Mouse (Mus musculus): ENCODE results near the gene Carhsp1. TPM values are rescaled to one million over a fixed set of nuclear protein-coding genes. Genes with fewer than 3 reads are reported as not detected.

The Carhsp1 gene
- polyA plus RNA-seq, 1 experiment from 2014 or later: 85.0 TPM

- Histone ChIP-seq H3K4me3 (ENCODE audit: low read depth, low read length) (peak within 1 kb of the TSS; percentile 60), H3K27me3 (ENCODE audit: control insufficient read depth, insufficient read depth, low read length) (no peaks in the 10 kb centered on the region), H3K9ac (ENCODE audit: low read length) (peak within 1 kb of the TSS; percentile 92), H3K27ac (ENCODE audit: low read depth, low read length) (peak within 1 kb of the TSS; percentile 74), H3K4me2 (peak within 1 kb of the TSS; percentile 87), H3K9me3 (ENCODE audit: control insufficient read depth, low read length) (no peaks in the 10 kb centered on the region), H3K4me1 (ENCODE audit: control insufficient read depth, insufficient read depth, low read length) (peaks cover 12% of the 10 kb centered on the region), H3K36me3 (ENCODE audit: control insufficient read depth, insufficient read depth, low read length) (no peaks in the 10 kb centered on the region)
- peak; percentile 91 for ATAC-seq (ENCODE audit: low FRiP score)
- peak; percentile 98 for DNase-seq (ENCODE audit: low spot score, missing footprints)
- WGBS: under 1% methylated on average over 59 of the region's 59 CpGs
These were observed 34.5 kb downstream of the Carhsp1 start, which contains the start of the genes Pmm2 and Tmem186 for GRCm38 (mm10) chr16:8637217-8638051. Gene Pmm2, plus strand, starts transcription at chr16:8637674. Gene Tmem186, minus strand, starts transcription at chr16:8637712.

- DNase-seq (ENCODE audit: low spot score, missing footprints) (peak; percentile 96), ATAC-seq (ENCODE audit: low FRiP score) (peak; percentile 18; the same call in 1 of the 2 replicates)
- Histone ChIP-seq H3K27ac (ENCODE audit: low read depth, low read length) (peak overlapping the region; percentile 74), H3K4me3 (ENCODE audit: low read depth, low read length) (peak overlapping the region; percentile 60), H3K36me3 (ENCODE audit: control insufficient read depth, insufficient read depth, low read length) (no peaks in the 10 kb centered on the region), H3K4me2 (peak overlapping the region; percentile 87), H3K4me1 (ENCODE audit: control insufficient read depth, insufficient read depth, low read length) (peaks cover 12% of the 10 kb centered on the region), H3K9ac (ENCODE audit: low read length) (peak overlapping the region; percentile 92), H3K27me3 (ENCODE audit: control insufficient read depth, insufficient read depth, low read length) (no peaks in the 10 kb centered on the region), H3K9me3 (ENCODE audit: control insufficient read depth, low read length) (no peaks in the 10 kb centered on the region)
- 1% methylated on average over 13 of the region's 13 CpGs for WGBS
These were observed 35.1 kb downstream of the Carhsp1 start for GRCm38 (mm10) chr16:8636867-8637216.

- 89% methylated on average over 5 of the region's 5 CpGs for WGBS
- DNase-seq (ENCODE audit: low spot score, missing footprints) (no peak), ATAC-seq (ENCODE audit: low FRiP score) (no peak)
- no peaks in the 10 kb centered on the region for H3K36me3 ChIP-seq (ENCODE audit: control insufficient read depth, insufficient read depth, low read length)
- no peak overlapping the region for H3K4me3 ChIP-seq (ENCODE audit: low read depth, low read length)
- no peak overlapping the region for H3K9ac ChIP-seq (ENCODE audit: low read length)
- H3K4me2 ChIP-seq: no peak overlapping the region
- peaks cover 8% of the 10 kb centered on the region for H3K4me1 ChIP-seq (ENCODE audit: control insufficient read depth, insufficient read depth, low read length)
- no peaks in the 10 kb centered on the region for H3K9me3 ChIP-seq (ENCODE audit: control insufficient read depth, low read length)
- H3K27me3 ChIP-seq (ENCODE audit: control insufficient read depth, insufficient read depth, low read length): no peaks in the 10 kb centered on the region
- no peak overlapping the region for H3K27ac ChIP-seq (ENCODE audit: low read depth, low read length)
These were observed 40.5 kb downstream of the Carhsp1 start for GRCm38 (mm10) chr16:8631428-8631827.

GRCm38 (mm10) chr16:8630419-8630818 lies 41.5 kb downstream of the Carhsp1 start:
- no peak overlapping the region for H3K9ac ChIP-seq (ENCODE audit: low read length)
- H3K4me2 ChIP-seq: no peak overlapping the region
- no peak overlapping the region for H3K27ac ChIP-seq (ENCODE audit: low read depth, low read length)
- H3K4me1 ChIP-seq (ENCODE audit: control insufficient read depth, insufficient read depth, low read length): no peaks in the 10 kb centered on the region
- no peak overlapping the region for H3K4me3 ChIP-seq (ENCODE audit: low read depth, low read length)
- H3K9me3 ChIP-seq (ENCODE audit: control insufficient read depth, low read length): no peaks in the 10 kb centered on the region
- 89% methylated on average over 2 of the region's 2 CpGs for WGBS
- H3K36me3 ChIP-seq (ENCODE audit: control insufficient read depth, insufficient read depth, low read length): no peaks in the 10 kb centered on the region
- H3K27me3 ChIP-seq (ENCODE audit: control insufficient read depth, insufficient read depth, low read length): no peaks in the 10 kb centered on the region
- no peak for ATAC-seq (ENCODE audit: low FRiP score)
- no peak for DNase-seq (ENCODE audit: low spot score, missing footprints)

GRCm38 (mm10) chr16:8620315-8621115 lies 51.4 kb downstream of the Carhsp1 start:
- DNase-seq (ENCODE audit: low spot score, missing footprints) (no peak), ATAC-seq (ENCODE audit: low FRiP score) (no peak)
- no peak overlapping the region for H3K4me2 ChIP-seq
- H3K27ac ChIP-seq (ENCODE audit: low read depth, low read length): no peak overlapping the region
- no peaks in the 10 kb centered on the region for H3K9me3 ChIP-seq (ENCODE audit: control insufficient read depth, low read length)
- H3K4me3 ChIP-seq (ENCODE audit: low read depth, low read length): no peak overlapping the region
- no peaks in the 10 kb centered on the region for H3K27me3 ChIP-seq (ENCODE audit: control insufficient read depth, insufficient read depth, low read length)
- no peak overlapping the region for H3K9ac ChIP-seq (ENCODE audit: low read length)
- H3K36me3 ChIP-seq (ENCODE audit: control insufficient read depth, insufficient read depth, low read length): no peaks in the 10 kb centered on the region
- H3K4me1 ChIP-seq (ENCODE audit: control insufficient read depth, insufficient read depth, low read length): peaks cover 12% of the 10 kb centered on the region
- 80% methylated on average over 16 of the region's 16 CpGs for WGBS

GRCm38 (mm10) chr16:8619659-8620314 lies 52.2 kb downstream of the Carhsp1 start:
- Histone ChIP-seq H3K4me1 (ENCODE audit: control insufficient read depth, insufficient read depth, low read length) (peaks cover 12% of the 10 kb centered on the region), H3K27me3 (ENCODE audit: control insufficient read depth, insufficient read depth, low read length) (no peaks in the 10 kb centered on the region), H3K36me3 (ENCODE audit: control insufficient read depth, insufficient read depth, low read length) (no peaks in the 10 kb centered on the region), H3K4me3 (ENCODE audit: low read depth, low read length) (no peak overlapping the region), H3K27ac (ENCODE audit: low read depth, low read length) (no peak overlapping the region), H3K9me3 (ENCODE audit: control insufficient read depth, low read length) (no peaks in the 10 kb centered on the region), H3K9ac (ENCODE audit: low read length) (no peak overlapping the region), H3K4me2 (no peak overlapping the region)
- 36% methylated on average over 10 of the region's 10 CpGs for WGBS
- ATAC-seq (ENCODE audit: low FRiP score): 0 out of 2 replicates have a peak, but pooled peaks have one; percentile 22
- DNase-seq (ENCODE audit: low spot score, missing footprints): no peak

- no peaks in the 10 kb centered on the region for H3K9me3 ChIP-seq (ENCODE audit: control insufficient read depth, low read length)
- DNase-seq (ENCODE audit: low spot score, missing footprints) (no peak), ATAC-seq (ENCODE audit: low FRiP score) (no peak)
- no peaks in the 10 kb centered on the region for H3K4me1 ChIP-seq (ENCODE audit: control insufficient read depth, insufficient read depth, low read length)
- no peak overlapping the region for H3K27ac ChIP-seq (ENCODE audit: low read depth, low read length)
- no peak overlapping the region for H3K4me2 ChIP-seq
- 81% methylated on average over 3 of the region's 3 CpGs for WGBS
- H3K36me3 ChIP-seq (ENCODE audit: control insufficient read depth, insufficient read depth, low read length): no peaks in the 10 kb centered on the region
- no peak overlapping the region for H3K4me3 ChIP-seq (ENCODE audit: low read depth, low read length)
- no peaks in the 10 kb centered on the region for H3K27me3 ChIP-seq (ENCODE audit: control insufficient read depth, insufficient read depth, low read length)
- H3K9ac ChIP-seq (ENCODE audit: low read length): no peak overlapping the region
These were observed 58.5 kb downstream of the Carhsp1 start for GRCm38 (mm10) chr16:8613447-8613846.

GRCm38 (mm10) chr16:8613039-8613438 lies 58.9 kb downstream of the Carhsp1 start:
- no peaks in the 10 kb centered on the region for H3K36me3 ChIP-seq (ENCODE audit: control insufficient read depth, insufficient read depth, low read length)
- H3K4me3 ChIP-seq (ENCODE audit: low read depth, low read length): no peak overlapping the region
- H3K4me2 ChIP-seq: no peak overlapping the region
- no peaks in the 10 kb centered on the region for H3K4me1 ChIP-seq (ENCODE audit: control insufficient read depth, insufficient read depth, low read length)
- H3K27ac ChIP-seq (ENCODE audit: low read depth, low read length): no peak overlapping the region
- ATAC-seq (ENCODE audit: low FRiP score) (no peak), DNase-seq (ENCODE audit: low spot score, missing footprints) (no peak)
- 74% methylated on average over 4 of the region's 4 CpGs for WGBS
- no peaks in the 10 kb centered on the region for H3K9me3 ChIP-seq (ENCODE audit: control insufficient read depth, low read length)
- no peaks in the 10 kb centered on the region for H3K27me3 ChIP-seq (ENCODE audit: control insufficient read depth, insufficient read depth, low read length)
- no peak overlapping the region for H3K9ac ChIP-seq (ENCODE audit: low read length)
